Mouse (Mus musculus) lung, postnatal 0 days (tissue): ENCODE measurements around the gene Cort.

ENCODE experiments used
- CTCF ChIP-seq: IDR thresholded peaks from 2 replicates; pipeline ENCODE4 v1.5.1; 2016; ENCODE audit warnings: antibody characterized with exemption, mild to moderate bottlenecking
- EP300 ChIP-seq: IDR thresholded peaks from 2 replicates; pipeline ENCODE4 v1.6.1; 2016; ENCODE audit warnings: antibody characterized with exemption, mild to moderate bottlenecking, control low read depth

GRCm38 (mm10) chr4:149148084-149148483 is 21.5 kb upstream of the Cort start:
- TF ChIP-seq CTCF = no peak
- no peak for TF ChIP-seq EP300
